Mouse (Mus musculus) large intestine, adult 2 months (tissue): ENCODE measurements around the gene S100a11. TPM values are rescaled to one million over a fixed set of nuclear protein-coding genes. Genes with fewer than 3 reads are reported as not detected.
"Not testable (repeated sequence)": the region's sequence is repeated elsewhere in the genome, so short reads cannot be mapped to it uniquely, and the experiment has no call there.

Experiments
- DNase-seq: peaks from one replicate; pipeline ENCODE4 v3.0.0-alpha.2; 2012; ENCODE audit warnings: low read depth, low spot score
- WGBS: fragments of 180-500 bp; shearing (Covaris S2); methylation state at CpG from one replicate; pipeline ENCODE4 v1.1.7; 2018; 5-methylcytosine and 5-hydroxymethylcytosine counted together
- polyA plus RNA-seq: library from polyadenylated mRNA; depleted of rRNA; stranded (reverse); fragments of >200 nt; gene quantifications from 2 replicates; pipeline ENCODE4 v1.2.3, GENCODE M21; 2012

Gene S100a11
- polyA plus RNA-seq, 1 experiment, result 233 TPM

DNA sequence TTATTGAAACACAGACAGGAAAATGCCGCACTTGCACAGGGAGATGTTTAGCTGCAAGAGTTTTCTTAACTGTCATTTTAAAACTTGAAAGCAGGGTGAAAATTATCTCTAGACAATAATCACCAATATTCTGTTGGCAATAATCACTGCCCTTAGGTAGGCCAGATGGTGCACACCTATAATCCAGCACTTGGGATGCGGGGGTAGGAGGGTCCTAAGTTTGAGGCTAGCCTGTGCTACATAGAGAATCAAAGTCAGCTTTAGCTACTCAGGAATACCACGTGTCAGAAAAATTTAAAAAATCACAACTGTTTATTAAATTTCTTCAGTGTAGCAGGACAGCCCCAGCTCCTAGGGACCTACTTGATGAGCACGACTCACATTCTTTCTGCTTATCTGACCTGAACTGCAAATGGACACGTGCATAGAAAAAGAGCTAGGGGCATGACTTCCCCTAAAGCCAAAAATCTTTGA lies 395 bp upstream of the S100a11 start:
- no peak for DNase-seq

DNA sequence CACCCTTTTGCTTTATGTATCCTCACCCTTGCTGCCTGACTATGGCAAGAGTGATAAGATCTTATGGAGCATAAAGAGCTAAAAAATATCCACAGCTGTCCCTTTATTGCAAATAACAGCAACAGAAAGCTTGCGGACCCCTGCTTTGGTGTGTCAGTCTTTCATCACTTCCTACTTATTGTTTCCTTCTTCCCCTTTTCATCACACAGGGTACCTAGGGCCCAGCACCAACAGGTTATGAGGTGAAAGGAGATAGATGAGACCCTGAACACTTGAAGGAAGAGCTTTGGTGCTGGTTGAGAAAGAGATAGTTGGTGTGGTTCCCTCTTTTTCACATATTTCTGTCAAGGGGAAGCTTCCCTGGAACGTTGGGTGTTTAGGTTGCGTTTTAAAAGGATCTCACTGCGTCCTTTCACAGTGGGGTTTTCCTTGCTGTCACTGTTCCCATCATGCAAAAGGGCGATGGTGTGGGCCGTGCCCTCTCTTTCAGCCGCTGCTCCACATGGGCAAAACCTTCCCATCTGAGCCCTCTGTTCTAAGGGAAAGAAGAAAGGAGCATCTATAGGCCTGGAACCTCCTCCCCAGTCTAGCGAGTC lies 1.3 kb downstream of the S100a11 start:
- 57% methylated on average over 8 of the region's 8 CpGs for WGBS
- DNase-seq, result no peak

More for the DNA sequence above, 395 bp upstream of the S100a11 start:
- WGBS, result 52% methylated on average over 5 of the region's 5 CpGs

DNA sequence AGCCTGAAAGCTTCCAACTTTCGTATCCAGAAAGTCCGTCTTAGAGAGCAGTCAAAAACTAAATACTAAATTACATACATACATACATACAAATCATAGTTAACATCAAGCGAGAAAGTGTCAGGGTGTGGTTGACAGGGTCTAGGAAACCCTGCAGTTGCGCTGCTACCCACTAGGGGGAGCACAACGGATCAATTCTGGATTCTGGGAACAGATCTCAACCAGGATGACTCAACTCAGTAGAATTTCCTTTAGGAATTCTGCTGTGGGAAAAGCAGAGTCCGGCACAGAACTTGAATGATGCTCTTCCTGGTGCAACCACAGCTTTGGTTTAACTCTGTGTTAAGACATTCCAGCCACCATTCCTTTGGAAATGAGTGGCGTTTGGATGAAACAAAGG lies 2.3 kb downstream of the S100a11 start:
- no peak for DNase-seq
- WGBS, result 27% methylated on average over 7 of the region's 7 CpGs

DNA sequence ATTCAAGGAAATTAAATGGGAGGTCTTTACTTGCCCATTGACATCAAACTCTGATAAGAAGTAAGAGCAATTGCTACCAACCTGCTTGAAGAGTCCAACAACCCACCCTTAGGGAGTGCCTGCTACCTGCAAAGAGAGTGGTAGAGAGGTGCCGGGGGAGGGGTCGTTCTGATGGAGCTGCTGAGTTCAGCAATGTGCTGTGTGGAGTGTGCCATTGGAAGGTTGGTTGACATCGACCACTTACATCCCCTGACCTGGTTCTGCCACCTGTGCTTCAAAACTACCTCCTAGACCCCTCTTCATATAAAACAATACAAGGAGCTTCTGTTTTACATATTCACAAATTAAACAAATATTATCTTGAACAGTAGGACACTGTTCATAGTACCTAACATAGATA lies 7.0 kb downstream of the S100a11 start:
- no peak for DNase-seq
- 81% methylated on average over 3 of the region's 3 CpGs for WGBS

DNA sequence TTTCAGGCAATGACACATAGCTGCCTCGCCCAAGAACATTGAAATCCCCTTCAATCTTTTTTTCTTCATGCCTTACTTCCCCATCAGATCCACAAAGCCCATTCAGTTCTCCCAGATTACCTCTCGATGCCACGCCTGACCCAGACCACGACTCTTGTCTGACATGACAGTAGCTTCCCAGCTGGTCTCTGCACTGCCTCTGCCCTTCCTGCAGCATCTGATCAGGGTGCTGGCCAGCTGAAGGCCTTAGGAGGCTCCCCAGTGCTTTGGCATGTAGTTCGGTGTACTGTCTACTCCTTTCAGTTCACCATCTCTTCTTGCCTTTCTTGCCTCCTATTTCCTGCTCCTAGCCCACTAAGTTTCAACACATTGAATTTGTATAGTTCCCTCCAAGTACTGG lies 8.5 kb downstream of the S100a11 start:
- DNase-seq, result no peak
- 84% methylated on average over 5 of the region's 5 CpGs for WGBS

DNA sequence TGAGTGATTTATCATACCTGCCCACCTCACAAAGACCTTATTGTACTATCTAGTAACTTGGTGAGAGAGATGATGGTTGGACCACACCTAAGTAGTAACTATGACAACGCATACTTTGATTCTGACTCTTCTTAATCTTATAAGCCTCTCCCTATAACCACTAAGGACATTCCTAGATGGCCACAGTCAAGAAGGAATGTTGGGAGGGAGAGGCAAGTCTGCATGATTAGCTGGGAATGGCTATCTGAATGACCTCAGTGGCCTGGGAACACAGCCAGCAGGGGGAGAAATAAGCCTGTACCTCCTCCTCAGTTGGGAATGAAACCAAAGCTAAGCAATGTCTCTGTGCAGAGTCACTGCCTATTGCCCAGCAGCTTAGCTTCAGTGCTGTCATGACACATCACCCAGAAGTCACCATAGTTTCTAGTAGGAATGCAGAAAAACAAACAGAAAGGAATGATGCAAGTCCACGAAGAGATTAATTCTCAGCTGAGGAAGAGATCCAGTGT lies 16.8 kb downstream of the S100a11 start:
- 27% methylated on average over 2 of the region's 2 CpGs for WGBS

DNA sequence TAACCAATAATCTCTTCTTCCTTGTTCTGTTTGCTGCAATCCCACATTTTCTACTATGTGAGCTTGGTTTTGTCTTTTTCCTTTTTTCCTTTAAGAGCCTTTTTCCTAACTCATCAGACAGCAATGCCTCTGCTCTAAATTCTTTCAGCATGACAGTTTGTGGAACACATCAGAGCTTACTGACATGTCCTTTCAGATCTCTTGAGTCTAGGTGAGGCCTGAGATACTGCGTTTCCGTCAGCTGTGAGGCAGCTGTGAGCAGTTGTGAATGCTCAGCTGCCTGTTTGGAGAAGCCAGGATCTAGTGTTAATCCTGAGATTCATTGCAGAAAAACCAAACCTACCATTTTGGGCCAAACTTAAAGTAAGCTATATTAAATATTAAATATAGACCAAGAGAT lies 18.2 kb downstream of the S100a11 start:
- 85% methylated on average over 2 of the region's 2 CpGs for WGBS
- no peak for DNase-seq

More for the DNA sequence above, 16.8 kb downstream of the S100a11 start:
- DNase-seq, result no peak

DNA sequence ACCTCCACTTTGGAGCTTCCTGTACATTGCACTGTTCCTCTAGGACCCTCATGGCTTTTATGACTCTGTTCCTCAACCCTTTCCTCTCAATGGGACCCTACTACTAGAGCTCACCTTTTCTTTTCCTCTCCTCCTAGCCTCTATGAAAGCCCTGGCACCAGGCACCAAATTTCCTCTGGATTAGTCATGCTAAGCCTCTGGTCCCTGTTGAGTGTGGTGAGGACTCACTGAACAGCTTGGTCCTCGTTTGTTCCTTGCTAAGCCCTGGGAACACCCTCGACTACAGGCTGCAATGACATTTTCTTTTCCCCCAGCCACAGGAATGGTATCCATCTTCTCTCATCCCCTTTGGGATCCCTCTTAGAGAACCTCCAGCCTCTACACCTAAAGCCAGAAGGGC lies 21.2 kb downstream of the S100a11 start:
- WGBS, result 80% methylated on average over 2 of the region's 2 CpGs
- DNase-seq, result no peak

DNA sequence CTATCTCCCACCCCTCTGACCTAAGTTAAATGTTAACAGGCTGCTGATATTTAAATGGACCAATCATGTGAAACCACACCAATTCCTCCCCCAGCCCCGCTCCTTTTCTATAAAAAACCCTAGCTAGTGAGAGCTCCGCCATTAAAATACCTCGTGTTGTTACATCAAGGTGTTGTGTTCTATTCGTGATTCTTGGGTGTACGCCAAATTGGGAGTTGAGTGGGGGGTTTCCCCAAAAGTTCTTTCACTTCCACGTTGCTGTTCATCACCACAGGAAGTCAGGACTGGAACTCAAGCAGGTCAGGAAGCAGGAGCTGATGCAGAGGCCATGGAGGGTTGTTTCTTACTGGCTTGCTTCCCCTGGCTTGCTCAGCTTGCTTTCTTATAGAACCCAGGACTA lies 23.9 kb downstream of the S100a11 start:
- not testable (repeated sequence) for DNase-seq
- WGBS, result 65% methylated on average over 6 of the region's 6 CpGs

DNA sequence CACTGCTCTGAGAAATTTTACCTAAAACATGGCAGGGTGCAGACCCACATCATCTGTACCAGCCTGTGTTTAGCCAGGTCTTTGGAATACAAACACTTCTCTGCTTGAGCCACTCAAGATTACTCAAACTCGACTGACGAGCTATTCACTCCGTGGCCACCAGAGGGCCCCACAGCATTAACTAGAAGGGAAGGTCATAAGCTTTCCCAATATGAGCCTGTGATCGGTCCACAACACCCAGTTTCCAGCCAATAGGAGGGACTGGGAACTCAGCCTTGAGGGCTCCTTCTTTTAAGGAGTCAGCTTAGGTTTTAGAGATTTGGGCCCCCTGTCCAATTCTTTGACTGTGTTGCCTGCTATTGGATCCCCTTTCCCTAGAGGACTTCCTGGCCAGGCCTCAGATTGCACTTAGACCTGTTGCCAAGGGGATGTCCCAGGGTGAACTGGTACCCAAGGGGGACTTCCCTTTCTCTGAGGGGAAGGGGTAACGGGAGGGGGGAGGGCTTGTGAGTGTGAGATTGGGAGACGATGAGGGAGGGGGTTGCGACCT lies 26.9 kb downstream of the S100a11 start:
- DNase-seq, result no peak
- WGBS, result 24% methylated on average over 7 of the region's 7 CpGs

DNA sequence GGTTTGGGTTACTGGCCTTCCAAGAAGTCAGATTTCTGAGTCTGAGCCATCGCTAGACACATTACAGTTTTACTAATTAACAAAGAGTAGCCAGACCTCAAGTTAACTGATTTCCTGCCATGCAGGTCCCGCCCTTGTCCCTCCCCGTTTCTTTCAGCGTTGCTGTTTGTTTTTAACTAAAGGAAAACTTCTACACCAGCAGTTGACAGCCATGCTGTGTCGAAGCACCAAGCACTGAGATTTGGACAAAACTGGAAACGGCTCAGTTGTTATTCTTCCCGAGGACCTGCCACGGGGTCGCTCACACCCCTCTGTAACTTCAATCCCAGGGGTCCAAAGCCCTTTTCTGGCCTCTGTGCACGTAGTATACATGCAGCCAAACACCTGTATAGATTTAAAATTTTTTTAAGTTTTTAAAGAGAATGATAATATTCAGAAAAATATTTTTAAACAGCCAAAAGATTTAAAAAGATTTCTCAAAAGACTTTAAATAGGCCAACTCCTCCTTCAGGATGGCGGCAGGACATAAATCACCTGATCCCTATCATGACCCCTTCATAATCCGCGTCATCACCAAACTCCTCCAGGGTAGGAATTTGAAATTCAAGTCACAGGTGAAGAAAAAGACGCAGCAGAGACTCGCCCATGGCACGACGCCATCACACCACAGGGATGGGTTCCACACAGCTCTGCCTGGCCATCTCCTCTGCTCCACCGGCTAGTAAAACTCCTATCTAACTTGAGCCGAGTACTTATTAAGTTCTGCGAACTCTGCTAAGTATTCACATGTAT lies 27.7 kb downstream of the S100a11 start:
- no peak for DNase-seq
- 44% methylated on average over 20 of the region's 20 CpGs for WGBS

DNA sequence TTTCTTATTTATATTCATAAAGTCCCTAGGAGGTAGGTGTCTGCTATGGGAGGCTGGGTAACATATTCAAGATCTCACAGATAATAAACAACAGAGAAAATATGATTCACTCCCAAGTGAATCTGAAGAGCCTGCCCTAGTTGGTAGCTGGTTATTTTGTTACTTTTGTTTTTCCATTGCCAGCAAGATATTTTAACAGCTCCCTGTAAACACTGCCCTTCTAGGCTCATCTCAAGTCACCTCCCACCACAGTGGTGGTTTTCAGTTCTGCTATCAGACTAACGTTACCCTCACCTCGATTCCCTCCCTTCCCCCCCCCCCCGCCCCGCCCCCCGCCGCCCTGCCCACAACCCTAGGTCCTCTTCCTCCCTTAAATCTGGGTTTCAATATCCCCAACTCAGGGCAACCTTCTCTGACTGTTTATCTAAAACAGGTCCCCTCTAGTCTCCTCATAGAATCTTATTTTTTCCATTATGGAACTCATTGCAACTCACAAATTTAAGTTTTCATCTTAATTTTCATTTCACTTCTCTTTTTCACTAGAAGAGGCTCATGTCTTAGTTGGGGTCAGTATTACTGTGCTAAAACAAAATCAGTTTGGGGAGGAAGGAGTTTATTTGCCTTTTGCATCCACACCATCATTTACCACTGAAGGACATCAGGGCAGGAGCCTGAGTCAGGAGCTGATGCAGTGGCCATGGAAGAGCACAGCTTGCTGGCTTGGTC lies 28.4 kb downstream of the S100a11 start:
- WGBS, result 68% methylated on average over 5 of the region's 6 CpGs
- no peak for DNase-seq

DNA sequence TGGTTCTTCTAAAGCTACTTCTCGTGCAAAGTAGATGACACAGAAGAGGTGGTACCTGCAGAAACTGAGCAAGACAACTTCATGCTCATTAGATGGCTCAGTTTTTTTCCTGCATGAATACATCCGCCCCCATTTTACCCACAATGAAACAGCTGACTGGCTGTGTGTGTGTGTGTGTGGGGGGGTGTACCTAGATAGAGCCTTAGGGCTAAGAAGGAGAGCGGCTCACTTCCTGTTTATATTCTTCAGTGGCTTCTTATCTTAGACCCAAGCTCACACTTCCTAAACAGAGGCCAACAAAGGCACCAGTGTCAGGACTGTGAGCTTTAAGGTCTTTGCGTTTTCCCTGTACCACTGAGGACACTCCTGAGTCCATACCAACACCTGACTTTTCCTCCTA lies 29.7 kb downstream of the S100a11 start:
- 80% methylated on average over 4 of the region's 4 CpGs for WGBS
- no peak for DNase-seq

DNA sequence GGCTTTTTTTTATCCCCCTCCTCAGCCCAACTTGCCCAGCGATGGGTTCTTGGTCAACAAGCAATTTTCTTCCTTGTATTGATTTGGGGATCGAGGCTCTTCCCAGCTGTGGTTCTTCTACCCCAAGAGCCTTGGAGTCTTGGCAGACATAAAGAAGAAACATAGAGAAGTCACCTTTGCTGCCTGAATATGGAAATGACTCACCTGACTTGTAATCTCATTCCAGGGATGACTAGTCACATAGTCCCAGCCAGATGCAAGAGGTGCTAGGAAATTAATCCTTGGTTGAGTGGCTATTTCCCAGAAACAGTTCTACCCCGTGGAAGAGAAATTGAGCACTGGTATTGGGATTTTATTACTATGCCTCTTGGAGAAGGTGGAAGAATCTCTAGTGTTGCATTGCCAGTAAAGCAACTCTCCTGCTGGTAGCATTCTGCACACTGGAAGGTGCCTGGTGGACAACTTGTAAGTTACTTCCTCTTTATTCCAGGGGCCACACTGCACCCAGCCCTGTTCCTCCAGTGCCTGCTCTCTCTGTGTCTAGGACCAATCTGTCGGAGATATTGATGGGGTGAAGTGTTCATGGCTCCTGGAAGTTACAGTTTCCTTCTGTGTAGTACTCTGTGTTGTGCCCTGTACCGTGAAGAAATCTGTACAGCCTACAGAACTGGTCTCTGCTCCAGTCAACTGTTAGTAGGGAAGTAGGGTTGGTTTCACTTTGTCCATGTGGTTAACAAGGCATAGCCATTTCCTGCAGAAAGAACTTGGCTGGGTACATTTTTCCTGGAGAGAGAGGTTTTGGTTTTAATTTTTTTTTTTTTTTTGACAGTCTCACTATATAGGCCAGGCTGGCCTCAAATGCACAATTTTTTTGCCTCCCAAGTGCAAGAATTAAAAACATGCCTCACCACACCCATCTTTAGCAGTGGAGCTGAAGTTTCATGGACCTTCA lies 31.9 kb downstream of the S100a11 start:
- no peak for DNase-seq
- WGBS, result 67% methylated on average over 5 of the region's 5 CpGs

DNA sequence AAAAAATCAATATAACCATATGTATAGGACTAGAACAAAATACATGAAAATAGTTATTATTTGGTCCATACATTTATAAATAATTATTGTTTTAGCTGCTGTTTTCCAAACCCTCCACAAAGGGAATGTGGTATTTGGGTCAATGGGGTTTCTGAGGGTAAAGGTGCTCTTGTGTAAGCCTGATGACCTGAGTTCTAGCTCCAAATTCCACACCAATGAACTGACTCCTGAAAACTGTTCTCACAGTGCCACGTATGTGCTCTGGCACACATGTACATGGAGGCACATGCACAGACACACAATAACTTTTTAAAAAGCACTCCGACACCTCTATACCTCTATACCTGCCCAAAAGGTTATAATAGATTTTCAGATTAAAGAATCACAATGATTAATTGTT lies 33.0 kb downstream of the S100a11 start:
- WGBS, result 92% methylated on average over 2 of the region's 2 CpGs
- DNase-seq, result no peak

DNA sequence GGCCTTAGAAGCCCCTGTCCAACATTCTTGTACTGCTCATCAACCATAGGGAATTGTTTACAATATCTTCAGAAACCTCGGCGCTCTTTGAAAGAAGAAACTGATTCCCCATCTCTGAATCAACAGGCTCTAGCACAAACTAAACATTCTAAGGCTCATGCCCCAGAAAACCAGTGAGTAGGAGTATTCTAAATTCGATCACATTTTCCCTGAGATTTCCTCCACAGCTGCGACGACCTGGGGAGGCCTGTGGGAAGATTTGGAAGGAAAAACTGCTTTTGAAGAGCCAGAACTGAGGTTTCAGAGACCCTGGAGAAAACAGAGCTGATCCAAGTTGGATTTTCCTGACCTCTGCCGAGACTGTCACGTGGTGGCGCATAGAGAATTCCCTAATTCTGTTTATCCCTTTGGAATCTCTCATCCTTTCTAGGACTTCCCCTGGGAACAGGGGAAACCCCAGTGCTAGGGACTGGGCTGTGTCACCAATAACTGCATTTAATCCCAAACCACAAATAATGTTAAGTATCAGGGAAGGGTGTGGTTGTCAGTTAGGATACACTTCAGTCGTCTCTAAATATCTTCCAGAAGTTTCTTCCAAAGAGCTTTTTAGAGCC lies 33.6 kb downstream of the S100a11 start:
- WGBS, result 60% methylated on average over 9 of the region's 9 CpGs
- DNase-seq, result no peak

DNA sequence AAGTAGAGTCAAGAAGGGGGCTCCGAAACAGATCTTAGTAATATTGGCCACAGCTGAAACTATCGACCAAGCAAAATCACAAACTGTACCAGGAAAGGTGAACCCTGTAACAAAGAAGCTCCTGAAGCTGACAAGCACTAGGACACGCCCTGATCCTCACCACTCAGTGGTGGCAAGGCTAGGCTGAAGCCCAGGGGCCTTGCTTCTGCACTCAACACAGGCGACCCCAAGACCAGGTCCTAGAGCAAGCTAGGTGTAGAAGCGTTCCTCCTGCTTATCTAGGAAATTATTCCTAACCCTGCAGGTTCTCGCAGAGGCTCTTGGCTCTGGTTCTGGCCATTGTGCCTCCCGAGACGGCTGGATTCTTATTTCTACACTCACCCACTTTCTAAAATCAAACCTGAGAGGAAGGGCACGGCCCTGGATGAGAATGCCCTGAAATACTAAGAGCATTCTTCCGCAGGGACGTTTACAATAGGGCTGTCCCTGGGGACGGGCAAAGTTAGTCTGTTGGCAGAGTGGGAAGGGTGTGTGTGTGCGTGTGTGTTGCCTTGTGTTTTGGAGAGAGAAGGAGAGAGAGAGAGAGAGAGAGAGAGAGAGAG lies 34.2 kb downstream of the S100a11 start:
- WGBS, result 10% methylated on average over 13 of the region's 13 CpGs
- no peak for DNase-seq
